Mouse (Mus musculus) heart, embryonic 11.5 days (tissue): ENCODE data around the gene Pbx2. TPM values are rescaled to one million over a fixed set of nuclear protein-coding genes. Genes with fewer than 3 reads are reported as not detected.

Source experiments
- ATAC-seq: fragments of 200-750 bp; cut with Nextera tagmentation; replicated peaks from 2 replicates; pipeline ENCODE4 v1.8.0; 2017; ENCODE audit warnings: moderate library complexity; ENCODE audit not compliant: insufficient number of reproducible peaks, low FRiP score, low TSS enrichment
- H3K27ac ChIP-seq: fragments of 300-500 bp; sonication (generic); 2 replicates; pipeline ENCODE4 v1.5.1; 2014; ENCODE audit warnings: mild to moderate bottlenecking, low read depth, low read length
- H3K27me3 ChIP-seq: fragments of 300-500 bp; sonication (generic); 2 replicates; pipeline ENCODE4 v1.6.1; 2014; ENCODE audit warnings: mild to moderate bottlenecking, low read length, mixed read lengths; ENCODE audit not compliant: control insufficient read depth, insufficient read depth
- H3K36me3 ChIP-seq: fragments of 300-500 bp; sonication (generic); 2 replicates; pipeline ENCODE4 v1.6.1; 2014; ENCODE audit warnings: mild to moderate bottlenecking, low read length, moderate library complexity, mixed read lengths; ENCODE audit not compliant: control insufficient read depth, insufficient read depth
- H3K4me1 ChIP-seq: fragments of 300-500 bp; sonication (generic); 2 replicates; pipeline ENCODE4 v1.6.1; 2014; ENCODE audit warnings: low read length; ENCODE audit not compliant: control insufficient read depth, insufficient read depth
- H3K4me2 ChIP-seq: fragments of 300-500 bp; sonication (generic); 2 replicates; pipeline ENCODE4 v1.6.1; 2014; ENCODE audit warnings: mild to moderate bottlenecking, moderate library complexity
- H3K4me3 ChIP-seq: fragments of 300-500 bp; sonication (generic); 2 replicates; pipeline ENCODE4 v1.5.1; 2014; ENCODE audit warnings: low read depth, low read length
- H3K9ac ChIP-seq: fragments of 300-500 bp; sonication (generic); 2 replicates; pipeline ENCODE4 v1.6.1; 2014; ENCODE audit warnings: mild to moderate bottlenecking, low read depth, low read length, moderate library complexity
- H3K9me3 ChIP-seq: fragments of 300-500 bp; sonication (generic); replicated peaks from 2 replicates; pipeline ENCODE4 v1.6.1; 2016; ENCODE audit warnings: low read length; ENCODE audit not compliant: control insufficient read depth
- WGBS: fragments of 180-500 bp; shearing (Covaris S2); extraction: QIAGEN DNeasy Blood & Tissue Kit; methylation state at CpG from one replicate; pipeline ENCODE4 v1.1.7; 2014; ENCODE audit not compliant: insufficient replicate concordance; 5-methylcytosine and 5-hydroxymethylcytosine counted together
- polyA plus RNA-seq: library from polyadenylated mRNA; unstranded; fragments of >200 nt; fragmentation: Nextera tagmentation; extraction: Ambion mirVana; gene quantifications from 2 replicates; pipeline ENCODE4 v1.2.1, GENCODE M21; 2014

Gene Pbx2
- polyA plus RNA-seq, 1 experiment from 2014 or later = 12.5 TPM

DNA sequence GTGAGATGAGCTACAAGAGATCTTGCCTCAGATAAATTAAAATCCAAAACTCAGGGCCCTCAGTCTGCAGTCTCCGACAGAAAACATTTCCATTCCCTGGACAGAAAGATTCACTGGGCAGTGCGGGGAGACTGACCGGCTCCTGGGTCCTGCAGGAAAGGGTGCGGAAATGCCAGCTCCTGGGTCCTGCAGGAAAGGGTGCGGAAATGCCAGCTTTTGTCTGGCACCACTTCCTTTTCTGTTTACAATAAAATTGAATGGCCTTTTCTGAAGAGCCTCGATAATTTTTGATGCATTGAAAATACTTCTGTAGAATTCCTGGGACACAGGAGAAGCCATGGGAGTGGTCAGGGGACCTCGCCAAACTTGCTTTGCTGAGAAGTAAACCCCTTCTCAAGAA is 31.9 kb upstream of the Pbx2 start:
- no peak overlapping the region for H3K4me2 ChIP-seq
- H3K27me3 ChIP-seq = no peaks in the 10 kb centered on the region
- H3K36me3 ChIP-seq = no peaks in the 10 kb centered on the region
- no peak overlapping the region for H3K27ac ChIP-seq
- no peak overlapping the region for H3K9ac ChIP-seq
- WGBS = 84% methylated on average over 7 of the region's 7 CpGs
- no peaks in the 10 kb centered on the region for H3K9me3 ChIP-seq
- ATAC-seq = no peak
- H3K4me3 ChIP-seq = no peak overlapping the region
- peaks cover 4% of the 10 kb centered on the region; the same call in 1 of the 2 replicates for H3K4me1 ChIP-seq

DNA sequence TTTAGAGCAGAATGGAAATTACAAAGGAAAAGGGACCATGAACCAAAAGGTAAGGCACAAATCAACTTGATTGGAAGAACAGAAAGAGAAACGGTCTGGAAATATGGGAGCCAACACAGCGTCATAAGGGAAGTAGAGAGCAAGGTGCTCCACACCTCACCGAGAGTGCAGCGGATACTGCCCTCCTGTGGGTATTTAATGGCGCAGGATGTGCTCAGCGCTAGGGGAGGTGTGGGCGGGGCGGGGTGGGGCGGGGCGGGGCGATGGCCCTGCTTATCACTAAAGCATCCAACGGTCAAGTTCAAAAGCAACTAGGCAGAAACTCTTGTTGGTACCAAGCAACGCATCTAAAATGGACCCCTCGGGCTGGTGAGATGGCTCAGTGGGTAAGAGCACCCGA is 31.2 kb upstream of the Pbx2 start:
- Histone ChIP-seq H3K4me2 (no peak overlapping the region), H3K27ac (no peak overlapping the region), H3K9me3 (no peaks in the 10 kb centered on the region), H3K27me3 (no peaks in the 10 kb centered on the region), H3K9ac (no peak overlapping the region), H3K4me1 (peaks cover 7% of the 10 kb centered on the region; the same call in 1 of the 2 replicates), H3K4me3 (no peak overlapping the region), H3K36me3 (no peaks in the 10 kb centered on the region)
- ATAC-seq = no peak
- 20% methylated on average over 15 of the region's 15 CpGs for WGBS

DNA sequence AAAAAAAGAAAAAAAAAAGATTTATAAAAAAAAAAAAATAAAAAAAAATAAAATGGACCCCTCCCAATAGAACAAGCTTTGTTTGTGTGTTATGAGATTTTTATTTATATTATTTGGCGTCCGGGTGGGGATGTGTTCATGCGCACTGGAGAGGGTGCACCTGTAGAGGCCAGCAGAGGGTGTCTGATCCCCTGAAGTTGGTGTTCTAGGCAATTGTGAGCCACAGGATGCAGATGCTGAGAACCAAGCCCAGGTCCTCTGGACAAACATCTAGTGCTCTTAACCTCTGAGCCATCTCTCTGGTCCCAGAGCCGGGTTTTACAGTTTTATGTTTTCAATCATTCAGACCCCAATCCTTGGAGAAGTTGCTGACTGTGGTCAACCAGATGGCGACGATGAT is 30.6 kb upstream of the Pbx2 start:
- H3K36me3 ChIP-seq = no peaks in the 10 kb centered on the region
- ATAC-seq = no peak
- no peak overlapping the region for H3K27ac ChIP-seq
- H3K4me2 ChIP-seq = no peak overlapping the region
- H3K4me3 ChIP-seq = no peak overlapping the region
- 88% methylated on average over 6 of the region's 6 CpGs for WGBS
- H3K4me1 ChIP-seq = peaks cover 7% of the 10 kb centered on the region; the same call in 1 of the 2 replicates
- H3K9ac ChIP-seq = no peak overlapping the region
- H3K9me3 ChIP-seq = no peaks in the 10 kb centered on the region
- no peaks in the 10 kb centered on the region for H3K27me3 ChIP-seq

DNA sequence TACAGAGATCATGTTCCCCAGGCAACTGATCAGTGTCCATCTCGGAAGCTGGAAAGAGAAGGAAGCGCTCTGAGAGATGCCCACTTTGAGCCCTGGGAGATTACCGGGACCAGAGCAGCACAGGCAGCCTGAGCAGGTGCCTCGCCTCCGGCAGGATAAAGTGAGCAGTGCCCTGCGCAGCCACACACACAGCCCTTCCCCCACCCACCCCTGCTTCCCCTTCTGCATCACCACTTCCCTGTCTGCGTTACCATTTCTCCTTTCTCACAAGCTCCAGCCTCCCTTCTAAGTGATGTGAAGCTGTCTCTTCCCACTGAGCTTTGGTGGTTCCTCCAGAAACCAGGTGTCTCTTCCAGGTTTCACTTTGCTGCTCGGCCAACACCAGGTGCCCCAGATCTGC is 29.9 kb upstream of the Pbx2 start:
- no peaks in the 10 kb centered on the region for H3K9me3 ChIP-seq
- no peak overlapping the region for H3K4me3 ChIP-seq
- peaks cover 7% of the 10 kb centered on the region; the same call in 1 of the 2 replicates for H3K4me1 ChIP-seq
- no peak overlapping the region for H3K27ac ChIP-seq
- ATAC-seq = no peak
- no peaks in the 10 kb centered on the region for H3K27me3 ChIP-seq
- WGBS = 40% methylated on average over 8 of the region's 8 CpGs
- no peak overlapping the region for H3K4me2 ChIP-seq
- no peaks in the 10 kb centered on the region for H3K36me3 ChIP-seq
- no peak overlapping the region for H3K9ac ChIP-seq

DNA sequence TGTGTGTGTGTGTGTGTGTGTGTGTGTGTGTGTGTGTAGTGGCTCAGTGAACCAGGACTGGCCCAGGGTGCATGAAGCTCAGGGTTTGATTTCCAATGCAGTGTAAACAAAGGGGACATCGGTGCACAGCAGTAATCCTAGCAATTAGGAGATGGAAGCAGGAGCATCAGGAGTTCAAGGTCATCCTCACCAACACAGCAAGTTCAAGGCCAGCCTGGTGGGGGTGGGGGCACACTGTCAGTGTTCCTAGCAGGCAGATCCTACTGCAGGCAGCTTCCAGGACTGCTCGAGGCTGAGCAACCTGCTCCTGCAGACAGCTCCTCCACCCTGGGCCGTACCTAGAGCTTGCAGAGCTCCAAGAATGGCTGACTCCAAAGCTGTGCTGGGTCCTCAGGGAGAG is 28.5 kb upstream of the Pbx2 start:
- Histone ChIP-seq H3K27ac (no peak overlapping the region), H3K4me2 (no peak overlapping the region)

DNA sequence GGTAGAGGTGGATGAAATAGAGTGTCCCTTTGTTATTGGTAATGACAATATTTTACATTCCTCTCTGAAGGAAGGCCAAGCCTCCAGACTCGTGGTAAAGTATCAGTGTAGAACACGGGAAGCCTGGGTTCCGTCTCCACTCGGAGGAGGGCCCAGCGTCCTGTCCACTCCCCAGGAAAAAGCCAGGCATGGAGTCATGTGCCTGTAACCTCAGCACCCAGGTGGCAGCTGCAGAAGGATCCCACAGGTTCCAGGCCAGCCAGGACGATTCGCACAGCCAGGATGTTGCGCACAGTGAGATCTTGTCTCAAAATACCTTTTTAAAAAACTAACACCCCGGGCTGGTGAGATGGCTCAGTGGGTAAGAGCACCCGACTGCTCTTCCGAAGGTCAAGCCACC is 27.7 kb upstream of the Pbx2 start:
- no peak for ATAC-seq
- H3K36me3 ChIP-seq = no peaks in the 10 kb centered on the region
- no peak overlapping the region for H3K27ac ChIP-seq
- H3K4me3 ChIP-seq = no peak overlapping the region
- peaks cover 7% of the 10 kb centered on the region; the same call in 1 of the 2 replicates for H3K4me1 ChIP-seq
- no peak overlapping the region for H3K9ac ChIP-seq
- no peaks in the 10 kb centered on the region for H3K9me3 ChIP-seq
- H3K4me2 ChIP-seq = no peak overlapping the region
- peaks cover 6% of the 10 kb centered on the region; the same call in 1 of the 2 replicates for H3K27me3 ChIP-seq
- WGBS = 61% methylated on average over 11 of the region's 11 CpGs

More for the DNA sequence above, 28.5 kb upstream of the Pbx2 start:
- peaks cover 6% of the 10 kb centered on the region; the same call in 1 of the 2 replicates for H3K27me3 ChIP-seq
- H3K9me3 ChIP-seq = no peaks in the 10 kb centered on the region
- H3K36me3 ChIP-seq = no peaks in the 10 kb centered on the region
- no peak for ATAC-seq
- H3K4me3 ChIP-seq = no peak overlapping the region
- peaks cover 7% of the 10 kb centered on the region; the same call in 1 of the 2 replicates for H3K4me1 ChIP-seq
- H3K9ac ChIP-seq = no peak overlapping the region
- 56% methylated on average over 3 of the region's 3 CpGs for WGBS

DNA sequence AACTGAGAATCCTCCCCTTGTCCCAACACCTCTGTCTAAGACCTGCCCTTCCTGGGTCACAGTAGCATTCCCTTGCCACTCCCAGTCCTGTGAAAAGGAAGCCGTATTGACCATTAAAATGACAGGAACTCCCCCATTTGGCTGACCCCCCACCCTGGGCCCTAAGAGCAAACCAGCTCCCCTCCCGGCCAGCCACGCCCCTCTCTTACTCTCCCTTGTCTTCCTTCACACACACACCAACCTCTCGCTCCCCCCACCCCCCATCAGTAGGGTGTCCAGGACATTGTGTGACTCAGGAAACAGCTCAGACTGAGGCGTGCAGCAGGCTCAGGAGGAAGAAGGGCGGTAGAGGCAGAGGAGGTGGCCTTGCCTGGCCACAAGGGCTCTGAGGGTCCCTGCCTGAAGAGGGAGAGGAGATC is 27.1 kb upstream of the Pbx2 start, which contains the start of gene Notch4:
Gene Notch4, plus strand, starts transcription at position 266 of the 419 bp plus-strand sequence.
- H3K4me1 ChIP-seq = peaks cover 7% of the 10 kb centered on the region; the same call in 1 of the 2 replicates
- H3K27me3 ChIP-seq = peaks cover 9% of the 10 kb centered on the region; the same call in 1 of the 2 replicates
- H3K4me2 ChIP-seq = peak within 1 kb of the TSS; percentile 53
- peak within 1 kb of the TSS; percentile 77 for H3K27ac ChIP-seq
- peak; percentile 44; the same call in 1 of the 2 replicates for ATAC-seq
- H3K9ac ChIP-seq = peak within 1 kb of the TSS; percentile 52
- peak within 1 kb of the TSS; percentile 28 for H3K4me3 ChIP-seq
- H3K9me3 ChIP-seq = no peaks in the 10 kb centered on the region
- no peaks in the 10 kb centered on the region for H3K36me3 ChIP-seq
- 3% methylated on average over 6 of the region's 6 CpGs for WGBS

DNA sequence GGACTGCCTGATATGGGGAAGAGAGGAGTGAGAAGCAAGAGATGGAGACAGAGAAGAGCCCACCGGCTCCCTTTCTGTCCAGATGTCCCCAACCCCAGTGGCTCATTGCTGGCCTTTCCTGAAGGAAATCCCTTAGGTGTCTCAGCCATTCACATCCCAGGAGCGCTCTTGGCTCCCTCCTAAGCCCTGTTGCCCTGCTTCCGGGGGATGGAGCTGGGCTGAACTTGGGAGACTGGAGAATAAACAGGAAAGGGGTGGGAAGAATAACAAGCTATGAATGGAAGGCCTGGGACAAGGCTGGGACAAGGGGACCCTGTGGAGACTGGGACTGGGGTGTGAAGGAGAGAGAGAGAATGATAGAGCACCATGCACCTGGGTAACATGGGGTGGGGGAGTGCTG is 26.3 kb upstream of the Pbx2 start:
- 22% methylated on average over 3 of the region's 3 CpGs for WGBS
- Histone ChIP-seq H3K27me3 (peaks cover 9% of the 10 kb centered on the region; the same call in 1 of the 2 replicates), H3K27ac (peak overlapping the region; percentile 77), H3K4me1 (peaks cover 7% of the 10 kb centered on the region; the same call in 1 of the 2 replicates), H3K4me3 (peak overlapping the region; percentile 28), H3K4me2 (peak overlapping the region; percentile 53), H3K36me3 (no peaks in the 10 kb centered on the region), H3K9ac (peak overlapping the region; percentile 52; the same call in 1 of the 2 replicates), H3K9me3 (no peaks in the 10 kb centered on the region)
- ATAC-seq = peak; percentile 51

DNA sequence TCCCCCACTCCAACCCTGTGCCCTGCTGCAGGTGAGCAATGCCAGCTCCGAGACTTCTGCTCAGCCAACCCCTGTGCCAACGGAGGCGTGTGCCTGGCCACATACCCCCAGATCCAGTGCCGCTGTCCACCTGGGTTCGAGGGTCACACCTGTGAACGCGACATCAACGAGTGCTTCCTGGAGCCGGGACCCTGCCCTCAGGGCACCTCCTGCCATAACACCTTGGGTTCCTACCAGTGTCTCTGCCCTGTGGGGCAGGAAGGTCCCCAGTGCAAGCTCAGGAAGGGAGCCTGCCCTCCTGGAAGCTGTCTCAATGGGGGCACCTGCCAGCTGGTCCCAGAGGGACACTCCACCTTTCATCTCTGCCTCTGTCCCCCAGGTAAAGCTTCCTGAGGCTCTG is 23.8 kb upstream of the Pbx2 start:
- peaks cover 7% of the 10 kb centered on the region; the same call in 1 of the 2 replicates for H3K4me1 ChIP-seq
- no peak overlapping the region for H3K9ac ChIP-seq
- no peak overlapping the region for H3K4me2 ChIP-seq
- no peak for ATAC-seq
- peaks cover 9% of the 10 kb centered on the region; the same call in 1 of the 2 replicates for H3K27me3 ChIP-seq
- H3K36me3 ChIP-seq = no peaks in the 10 kb centered on the region
- no peak overlapping the region for H3K27ac ChIP-seq
- 0 out of 2 replicates have a peak, but pooled peaks cover 2% of the 10 kb centered on the region for H3K9me3 ChIP-seq
- no peak overlapping the region for H3K4me3 ChIP-seq
- 59% methylated on average over 9 of the region's 9 CpGs for WGBS
